In genomic region chr5:103569446-103569845, GRCm38 (mm10) we compare ENCODE assay signal across 21 mouse cellular contexts. TPM values are rescaled to one million over a fixed set of nuclear protein-coding genes. Genes with fewer than 3 reads are reported as not detected.
DNase-seq lines count a peak whose midpoint lies in the region.
"Had no signal": no experiment of that assay in that cellular context is flagged by ENCODE, and none has a peak within 500 bp of the region (broad histone marks: within the 10 kb centered on the region; RNA-seq: fewer than 3 reads in every experiment).

No protein-coding gene starts in this region.

- peak; percentile 52 for DNase-seq in adrenal gland, adult 2 months
- DNase-seq in adrenal gland, postnatal 4 days (ENCODE audit: low spot score in 2 of 2), result no peak
- peak; percentile 47 for DNase-seq in ovary, adult 18-20 months (ENCODE audit: low spot score)
- no peak for DNase-seq in ovary, postnatal 14 days (ENCODE audit: low spot score)
- peak; percentile 31 for DNase-seq in adrenal gland, postnatal 10 days
- peak; percentile 23 to 27 for DNase-seq in adrenal gland, postnatal 36 days
- DNase-seq in layer of hippocampus, adult 9-10 months (ENCODE audit: low spot score), result no peak
- no peak for DNase-seq in urinary bladder, postnatal 25 days (ENCODE audit: low spot score)
- DNase-seq: cerebellum, adult 11 months; cerebellum, adult 18-20 months; cerebellum, adult 8-10 months; cerebellum, adult 9-11 months; cerebellum, postnatal 14 days; cerebellum, postnatal 36 days; embryo, embryonic 11 days had no signal

RNA-seq across cellular contexts. Expression of gene Slc10a6, which starts 59.8 kb away (rescaled TPM):
- total RNA-seq in adrenal gland, adult 2 months (2021), result 1 to 10 TPM; 1.3 to 1.8 TPM
- 0.83 and 1.1 TPM in 2 replicates for polyA plus RNA-seq in adrenal gland, adult 2 months (2012; rRNA removed)
- total RNA-seq in adrenal gland, postnatal 4 days (2021), result 1 to 10 TPM; 1.1 to 1.9 TPM
- total RNA-seq in adrenal gland, postnatal 10 days (2021), result 1 to 10 TPM; 1.6 to 2.5 TPM
- 1 to 10 TPM; 1.0 to 3.6 TPM for total RNA-seq in adrenal gland, postnatal 36 days (2021)
- total RNA-seq: common myeloid progenitor, adult 5-6 weeks; MEL had no signal
- polyA plus RNA-seq: embryonic facial prominence, embryonic 11.5 days; forebrain, embryonic 10.5 days; forebrain, embryonic 12.5 days; forebrain, embryonic 16.5 days had no signal

Comparison
In these comparisons a context has a peak if more than half of its experiments do, and no peak if none do; other contexts are left out.
1. DNase-seq: peak in adrenal gland, adult 2 months (single experiment), ovary, adult 18-20 months (single experiment), adrenal gland, postnatal 10 days (single experiment) and adrenal gland, postnatal 36 days (2 of 2); none in adrenal gland, postnatal 4 days (0 of 2), ovary, postnatal 14 days (single experiment), layer of hippocampus, adult 9-10 months (single experiment) and urinary bladder, postnatal 25 days (single experiment).